ENCODE assay signal across 12 mouse cellular contexts in the genomic region with DNA sequence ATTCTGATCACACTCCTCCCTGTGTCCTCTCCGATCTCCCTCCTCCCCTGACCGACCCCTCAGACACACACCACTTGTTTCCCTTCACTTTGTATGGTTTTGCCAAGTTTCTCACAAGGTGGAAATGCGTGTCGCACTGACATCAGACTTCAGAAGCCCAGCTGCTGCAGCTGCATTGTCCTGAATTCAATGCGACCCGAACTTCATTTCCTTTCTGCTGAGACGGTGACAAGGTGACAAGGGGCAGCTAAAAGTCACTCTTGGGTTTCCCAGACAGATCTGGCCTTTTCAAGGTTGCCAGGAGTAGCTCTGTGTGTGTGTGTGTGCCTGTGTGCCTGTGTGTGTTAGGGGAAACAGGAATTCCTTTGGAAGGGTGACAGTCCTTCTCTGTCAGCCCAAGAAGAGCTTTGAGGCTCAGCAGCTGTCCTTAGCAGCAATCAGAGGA.
DNase-seq lines count a peak whose midpoint lies in the region; ATAC-seq and TF ChIP-seq lines count a peak whose summit lies in the region.
"Had no signal": no experiment of that assay in that cellular context is flagged by ENCODE, and none has a peak within 500 bp of the region (broad histone marks: within the 10 kb centered on the region; RNA-seq: fewer than 3 reads in every experiment).

No protein-coding gene starts in this region.

- peak; percentile 73; the same call in 1 of the 2 replicates for TF ChIP-seq EP300 in heart, adult 2 months (IDR thresholded peaks at IDR 0.05; ENCODE audit: insufficient read depth, low read depth, low read length)

- intact Hi-C loops in heart, adult 2 months (cut with DNase I), result loop anchor here (10.0 kb wide), 1 partner anchor 430 kb away; no protein-coding TSS in a partner anchor

- WGBS in hindbrain, embryonic 15.5 days, result 16% methylated on average over 7 of the region's 7 CpGs
- 29% methylated on average over 7 of the region's 7 CpGs for WGBS in hindbrain, embryonic 12.5 days
- 29% methylated on average over 7 of the region's 7 CpGs for WGBS in heart, adult 2 months
- WGBS in cerebellum, adult 2 months, result 33% methylated on average over 7 of the region's 7 CpGs

- TF ChIP-seq POLR2A in heart, adult 2 months (IDR thresholded peaks at IDR 0.05; ENCODE audit: insufficient read depth, low read depth, low read length), result 0 out of 2 replicates have a peak, but pooled peaks have one; percentile 11
- no peak for TF ChIP-seq POLR2A in cerebellum, adult 2 months (IDR thresholded peaks at IDR 0.05; ENCODE audit: borderline replicate concordance, insufficient read depth, low read length)

- no peak overlapping the region for H3K4me3 ChIP-seq in hindbrain, embryonic 15.5 days
- no peak overlapping the region for H3K4me3 ChIP-seq in hindbrain, embryonic 12.5 days
- no peak overlapping the region for H3K4me3 ChIP-seq in heart, adult 2 months
- no peak overlapping the region for H3K4me3 ChIP-seq in cerebellum, adult 2 months (replicated peaks; ENCODE audit: insufficient read depth, low read depth, low read length)
- H3K4me3 ChIP-seq: embryonic facial prominence, embryonic 12.5 days had no signal

- peak; percentile 42 for DNase-seq in adrenal gland, postnatal 14 days
- peak; percentile 30 to 59 for DNase-seq in heart, adult 2 months
- DNase-seq in kidney, adult 9 months, result peak; percentile 74
- no peak for DNase-seq in cerebellum, adult 2 months
- DNase-seq in layer of hippocampus, postnatal 25 days (ENCODE audit: extremely low spot score in 1 of 2, low spot score in 1 of 2), result no peak
- no peak for DNase-seq in spleen, postnatal 10 days (ENCODE audit: low spot score in 2 of 2)
- DNase-seq: gastrocnemius, postnatal 14 days; left cerebral cortex, postnatal 4 days had no signal

- ATAC-seq in hindbrain, embryonic 15.5 days (ENCODE audit: low FRiP score, low read depth), result 0 out of 2 replicates have a peak, but pooled peaks have one; percentile 30
- no peak for ATAC-seq in hindbrain, embryonic 12.5 days (ENCODE audit: low FRiP score)
- ATAC-seq: CD4-positive, CD25-positive, alpha-beta regulatory T cell, adult 4 months had no signal

- no peak for TF ChIP-seq CTCF in heart, adult 2 months (IDR thresholded peaks at IDR 0.05)
- no peak for TF ChIP-seq CTCF in cerebellum, adult 2 months (IDR thresholded peaks at IDR 0.05; ENCODE audit: borderline replicate concordance, insufficient read depth, low read depth, low read length)

- no peaks in the 10 kb centered on the region for H3K27me3 ChIP-seq in hindbrain, embryonic 15.5 days
- H3K27me3 ChIP-seq in hindbrain, embryonic 12.5 days, result no peaks in the 10 kb centered on the region
- H3K27me3 ChIP-seq in heart, adult 2 months (ENCODE audit: control insufficient read depth, insufficient read depth, low read length), result no peaks in the 10 kb centered on the region
- H3K27me3 ChIP-seq in cerebellum, adult 2 months (ENCODE audit: control insufficient read depth, insufficient read depth, low read length), result no peaks in the 10 kb centered on the region
- H3K27me3 ChIP-seq: embryonic facial prominence, embryonic 12.5 days had no signal

- H3K79me2 ChIP-seq in heart, adult 2 months (replicated peaks; ENCODE audit: control insufficient read depth, insufficient read depth, low read length), result no peaks in the 10 kb centered on the region

- H3K36me3 ChIP-seq in hindbrain, embryonic 15.5 days, result no peaks in the 10 kb centered on the region
- no peaks in the 10 kb centered on the region for H3K36me3 ChIP-seq in hindbrain, embryonic 12.5 days
- peaks cover 13% of the 10 kb centered on the region for H3K36me3 ChIP-seq in heart, adult 2 months (ENCODE audit: control insufficient read depth, insufficient read depth, low read length)
- H3K36me3 ChIP-seq: embryonic facial prominence, embryonic 12.5 days had no signal

- H3K4me2 ChIP-seq in hindbrain, embryonic 15.5 days, result no peak overlapping the region
- H3K4me2 ChIP-seq in hindbrain, embryonic 12.5 days (replicated peaks), result no peak overlapping the region
- H3K4me2 ChIP-seq: embryonic facial prominence, embryonic 12.5 days had no signal

- no peak overlapping the region for H3K9ac ChIP-seq in hindbrain, embryonic 15.5 days
- no peak overlapping the region for H3K9ac ChIP-seq in hindbrain, embryonic 12.5 days
- H3K9ac ChIP-seq in heart, adult 2 months (ENCODE audit: low read depth, low read length), result no peak overlapping the region
- H3K9ac ChIP-seq: embryonic facial prominence, embryonic 12.5 days had no signal

- H3K9me3 ChIP-seq in hindbrain, embryonic 15.5 days, result no peaks in the 10 kb centered on the region
- no peaks in the 10 kb centered on the region for H3K9me3 ChIP-seq in hindbrain, embryonic 12.5 days (replicated peaks)
- H3K9me3 ChIP-seq: embryonic facial prominence, embryonic 12.5 days had no signal

- H3K27ac ChIP-seq in hindbrain, embryonic 15.5 days (replicated peaks), result no peak overlapping the region
- no peak overlapping the region for H3K27ac ChIP-seq in hindbrain, embryonic 12.5 days
- H3K27ac ChIP-seq in heart, adult 2 months, result peak overlapping the region; percentile 66
- H3K27ac ChIP-seq in cerebellum, adult 2 months (ENCODE audit: insufficient read depth, low read length), result no peak overlapping the region
- H3K27ac ChIP-seq: embryonic facial prominence, embryonic 12.5 days had no signal

- no peaks in the 10 kb centered on the region for H3K4me1 ChIP-seq in hindbrain, embryonic 15.5 days (replicated peaks)
- no peaks in the 10 kb centered on the region for H3K4me1 ChIP-seq in hindbrain, embryonic 12.5 days
- peaks cover 8% of the 10 kb centered on the region for H3K4me1 ChIP-seq in heart, adult 2 months (ENCODE audit: control insufficient read depth, insufficient read depth, low read length)
- no peaks in the 10 kb centered on the region for H3K4me1 ChIP-seq in cerebellum, adult 2 months (ENCODE audit: control insufficient read depth, insufficient read depth, low read length)

Comparison
In these comparisons a context has a peak if more than half of its experiments do, and no peak if none do; other contexts are left out.
1. DNase-seq: peak in adrenal gland, postnatal 14 days (single experiment), heart, adult 2 months (2 of 2) and kidney, adult 9 months (single experiment); none in cerebellum, adult 2 months (0 of 2), layer of hippocampus, postnatal 25 days (0 of 2) and spleen, postnatal 10 days (0 of 2).